Mouse (Mus musculus): ENCODE data around the gene Aagab.

GRCm38 (mm10) chr9:63613569-63613968, 11.1 kb downstream of the Aagab start:
- TF ChIP-seq CTCF (IDR thresholded peaks at IDR 0.05; ENCODE audit: extremely low read depth, insufficient read depth, insufficient read length, insufficient replicate concordance) (no peak), POLR2A (IDR thresholded peaks at IDR 0.05; ENCODE audit: low read depth, low read length) (no peak)
